Mouse (Mus musculus) Patski (cell line): Measurements from ENCODE around the gene Nek8. TPM values are rescaled to one million over a fixed set of nuclear protein-coding genes. Genes with fewer than 3 reads are reported as not detected.

ENCODE experiments used
- ATAC-seq: fragments of 100-300 bp; one replicate; pipeline ENCODE4 v1.8.0; 2021
- CTCF ChIA-PET: fragments of 350-600 bp; sonication (Branson Sonifier 250); formaldehyde crosslinking; loops from one replicate; lab custom pipeline; 2022; ENCODE audit warnings: inconsistent platforms; lab: Charles Lee
- POLR2A ChIA-PET: fragments of 350-600 bp; sonication (Branson Sonifier 250); formaldehyde crosslinking; loops from one replicate; lab custom pipeline; 2022; ENCODE audit warnings: antibody characterized with exemption, inconsistent platforms; lab: Charles Lee
- DNase-seq: peaks from one replicate; pipeline ENCODE4 v3.0.0-alpha.2; 2011; ENCODE audit warnings: low read depth, low spot score
- H3K27me3 ChIP-seq: fragments of 371-371 bp; one replicate; pipeline ENCODE4 v1.5.1; 2021
- CTCF ChIP-seq: fragments of 100-300 bp; IDR thresholded peaks from one replicate; pipeline ENCODE4 v1.5.1; 2021
- in situ Hi-C: fragments of 300-500 bp; cut with MboI; formaldehyde crosslinking; loops from 3 replicates; pipeline ENCODE4 v1.11.1; 2018; ENCODE audit warnings: low pct_unique_long_range_greater_than_20kb, mixed read lengths
- polyA plus RNA-seq: library from polyadenylated mRNA; unstranded; gene quantifications from one replicate; pipeline ENCODE4 v1.2.3, GENCODE M21; 2021

Nek8 gene
- polyA plus RNA-seq, 1 experiment from 2014 or later, result 19.6 TPM

GRCm38 (mm10) chr11:78153778-78154177, 22.7 kb downstream of the Nek8 start:
- H3K27me3 ChIP-seq, result no peaks in the 10 kb centered on the region
- POLR2A ChIA-PET, result no interaction called here
- TF ChIP-seq CTCF, result no peak
- in situ Hi-C loops, result no loop called here
- CTCF ChIA-PET, result interaction anchor here (2.1 kb wide), 1 partner anchor 23 kb away, joined by 8 read pairs; the partner anchor contains the start of genes Nek8 and Tlcd1
- ATAC-seq (no peak), DNase-seq (no peak)

- no peak for DNase-seq
- ATAC-seq, result no peak
These were observed 23.9 kb downstream of the Nek8 start for GRCm38 (mm10) chr11:78152299-78153231.

GRCm38 (mm10) chr11:78151161-78151560, 25.3 kb downstream of the Nek8 start:
- DNase-seq (no peak), ATAC-seq (no peak)
- ChIA-PET POLR2A (interaction anchor here (1.3 kb wide), 1 partner anchor 107 kb away, joined by 5 read pairs; no protein-coding TSS in a partner anchor), CTCF (interaction anchor here (1.0 to 1.5 kb wide), 4 partner anchors 15 to 36 kb away, joined by 3 to 4 read pairs (median 4); no protein-coding TSS in a partner anchor)
- no peaks in the 10 kb centered on the region for H3K27me3 ChIP-seq
- in situ Hi-C loops, result no loop called here
- peak; percentile 81 for TF ChIP-seq CTCF

More at GRCm38 (mm10) chr11:78152299-78153231, 23.9 kb downstream of the Nek8 start:
- in situ Hi-C loops, result no loop called here
- ChIA-PET CTCF (interaction anchor here (0.7 to 2.1 kb wide), 7 partner anchors 16 to 93 kb away, joined by 3 to 8 read pairs (median 3); partner anchors contain the start of genes Nek8 and Tlcd1), POLR2A (interaction anchor here (0.6 kb wide), 1 partner anchor 87 kb away, joined by 3 read pairs; no protein-coding TSS in a partner anchor)
- TF ChIP-seq CTCF, result no peak
- H3K27me3 ChIP-seq, result no peaks in the 10 kb centered on the region

- DNase-seq (no peak), ATAC-seq (no peak)
- H3K27me3 ChIP-seq, result no peaks in the 10 kb centered on the region
- ChIA-PET CTCF (interaction anchor here (1.4 to 1.8 kb wide), 2 partner anchors 12 to 30 kb away, joined by 3 to 4 read pairs; no protein-coding TSS in a partner anchor), POLR2A (no interaction called here)
- in situ Hi-C loops, result no loop called here
- TF ChIP-seq CTCF, result no peak
These were observed 29.6 kb downstream of the Nek8 start for GRCm38 (mm10) chr11:78146707-78147543.

GRCm38 (mm10) chr11:78146168-78146567, 30.3 kb downstream of the Nek8 start:
- no peaks in the 10 kb centered on the region for H3K27me3 ChIP-seq
- DNase-seq (no peak), ATAC-seq (no peak)
- ChIA-PET CTCF (interaction anchor here (1.3 to 1.8 kb wide), 3 partner anchors 10 to 31 kb away, joined by 3 to 4 read pairs (median 4); no protein-coding TSS in a partner anchor), POLR2A (no interaction called here)
- TF ChIP-seq CTCF, result no peak
- in situ Hi-C loops, result no loop called here

- H3K27me3 ChIP-seq, result no peaks in the 10 kb centered on the region
- no peak for DNase-seq
- no peak for ATAC-seq
- CTCF ChIA-PET, result interaction anchor here (1.0 to 2.1 kb wide), 5 partner anchors 9 to 63 kb away, joined by 3 to 8 read pairs (median 3); partner anchors contain the start of gene Eral1
- no peak for TF ChIP-seq CTCF
- in situ Hi-C loops, result no loop called here
- POLR2A ChIA-PET, result interaction anchor here (1.0 kb wide), 1 partner anchor 18 kb away, joined by 3 read pairs; no protein-coding TSS in a partner anchor
These were observed 33.0 kb downstream of the Nek8 start for GRCm38 (mm10) chr11:78143520-78143919.

GRCm38 (mm10) chr11:78140665-78141064, 35.8 kb downstream of the Nek8 start:
- ChIA-PET CTCF (interaction anchor here (0.8 kb wide), 1 partner anchor 9 kb away, joined by 3 read pairs; no protein-coding TSS in a partner anchor), POLR2A (no interaction called here)
- H3K27me3 ChIP-seq, result no peaks in the 10 kb centered on the region
- in situ Hi-C loops, result no loop called here
- no peak for TF ChIP-seq CTCF
- DNase-seq (no peak), ATAC-seq (no peak)

- no peak for TF ChIP-seq CTCF
- DNase-seq, result no peak
These were observed 38.5 kb downstream of the Nek8 start for GRCm38 (mm10) chr11:78138023-78138422.

GRCm38 (mm10) chr11:78137584-78137983, 38.9 kb downstream of the Nek8 start:
- TF ChIP-seq CTCF, result no peak
- ChIA-PET CTCF (interaction anchor here (1.7 kb wide), 1 partner anchor 12 kb away, joined by 4 read pairs; no protein-coding TSS in a partner anchor), POLR2A (no interaction called here)
- ATAC-seq (no peak), DNase-seq (no peak)
- H3K27me3 ChIP-seq, result no peaks in the 10 kb centered on the region
- in situ Hi-C loops, result no loop called here

More at GRCm38 (mm10) chr11:78138023-78138422, 38.5 kb downstream of the Nek8 start:
- POLR2A ChIA-PET, result no interaction called here
- CTCF ChIA-PET, result interaction anchor here (1.7 kb wide), 1 partner anchor 13 kb away, joined by 4 read pairs; no protein-coding TSS in a partner anchor
- in situ Hi-C loops, result no loop called here
- no peak for ATAC-seq
- H3K27me3 ChIP-seq, result no peaks in the 10 kb centered on the region
